Mouse (Mus musculus) left cerebral cortex, adult 2 months (tissue): ENCODE data around the gene Shank2. TPM values are rescaled to one million over a fixed set of nuclear protein-coding genes. Genes with fewer than 3 reads are reported as not detected.

Source experiments
- DNase-seq, 2 experiments: peaks; one replicate each; pipeline ENCODE4 v3.0.0; 2021 to 2022; ENCODE audit warnings: low spot score in 2 of 2, mixed read lengths in 1 of 2; ENCODE audit errors: extremely low spot score in 1 of 2
- H3K27ac ChIP-seq: fragments of 200-600 bp; 2 replicates; pipeline ENCODE4 v1.8.1; 2022
- H3K4me3 ChIP-seq: fragments of 200-600 bp; 2 replicates; pipeline ENCODE4 v1.8.1; 2022
- CTCF ChIP-seq: fragments of 200-600 bp; IDR thresholded peaks from 2 replicates; pipeline ENCODE4 v1.8.1; 2022; ENCODE audit warnings: antibody characterized with exemption, mild to moderate bottlenecking, moderate library complexity
- intact Hi-C: fragments of 180-260 bp; cut with DNase I; formaldehyde crosslinking; loops from one replicate; pipeline ENCODE4 v1.15.1; 2025
- total RNA-seq, 2 experiments: library from RNA; stranded (reverse); gene quantifications; 2 replicates each; pipeline ENCODE4 v1.2.3; 2021

The Shank2 gene
- total RNA-seq, 2 experiments from 2014 or later = 163 to 170 TPM

- intact Hi-C loops = no loop called here
- no peak overlapping the region for H3K4me3 ChIP-seq
- DNase-seq = no peak
- 0 out of 2 replicates have a peak overlapping the region, but pooled peaks have one; percentile 11 for H3K27ac ChIP-seq
- no peak for TF ChIP-seq CTCF
Observed at GRCm38 (mm10) chr7:144266745-144267144, 265.0 kb downstream of the Shank2 start.

- Histone ChIP-seq H3K4me3 (no peak overlapping the region), H3K27ac (peak overlapping the region; percentile 85)
- no peak for TF ChIP-seq CTCF
- peak; percentile 43 to 77 for DNase-seq
- intact Hi-C loops = no loop called here
Observed at GRCm38 (mm10) chr7:144268329-144268728, 266.6 kb downstream of the Shank2 start.

GRCm38 (mm10) chr7:144268778-144269177, 267.1 kb downstream of the Shank2 start:
- peak in 1 of 2 experiments; percentile 38 for DNase-seq
- Histone ChIP-seq H3K27ac (peak overlapping the region; percentile 85), H3K4me3 (no peak overlapping the region)
- TF ChIP-seq CTCF = no peak
- intact Hi-C loops = no loop called here

GRCm38 (mm10) chr7:144271074-144271473, 269.3 kb downstream of the Shank2 start:
- intact Hi-C loops = no loop called here
- TF ChIP-seq CTCF = no peak
- Histone ChIP-seq H3K27ac (no peak overlapping the region), H3K4me3 (no peak overlapping the region)
- DNase-seq = no peak

- intact Hi-C loops = no loop called here
Observed at GRCm38 (mm10) chr7:144278703-144279102, 277.0 kb downstream of the Shank2 start.

GRCm38 (mm10) chr7:144283701-144284100, 282.0 kb downstream of the Shank2 start:
- DNase-seq = peak; percentile 37 to 41
- intact Hi-C loops = loop anchor here (2.0 kb wide), 3 partner anchors 33 to 43 kb away; no protein-coding TSS in a partner anchor
- H3K27ac ChIP-seq = peak overlapping the region; percentile 98
- no peak; the same call in 1 of the 2 replicates for TF ChIP-seq CTCF
- H3K4me3 ChIP-seq = peak overlapping the region; percentile 78

More at GRCm38 (mm10) chr7:144278703-144279102, 277.0 kb downstream of the Shank2 start:
- no peak overlapping the region for H3K27ac ChIP-seq
- DNase-seq = no peak
- no peak overlapping the region for H3K4me3 ChIP-seq
- TF ChIP-seq CTCF = no peak

GRCm38 (mm10) chr7:144284241-144285065, 282.7 kb downstream of the Shank2 start:
- intact Hi-C loops = loop anchor here (2.0 kb wide), 3 partner anchors 32 to 44 kb away; no protein-coding TSS in a partner anchor
- peak; percentile 70 to 74 for DNase-seq
- no peak for TF ChIP-seq CTCF
- H3K4me3 ChIP-seq = peak overlapping the region; percentile 78
- H3K27ac ChIP-seq = peak overlapping the region; percentile 98

- no peak for TF ChIP-seq CTCF
- intact Hi-C loops = loop anchor here (2.0 kb wide), 3 partner anchors 32 to 44 kb away; no protein-coding TSS in a partner anchor
- Histone ChIP-seq H3K4me3 (peak overlapping the region; percentile 78), H3K27ac (peak overlapping the region; percentile 98)
- DNase-seq = no peak
Observed at GRCm38 (mm10) chr7:144285066-144285633, 283.4 kb downstream of the Shank2 start.

- Histone ChIP-seq H3K4me3 (peak overlapping the region; percentile 78), H3K27ac (peak overlapping the region; percentile 98)
- no peak for DNase-seq
- intact Hi-C loops = loop anchor here (2.0 kb wide), 4 partner anchors 31 to 131 kb away; no protein-coding TSS in a partner anchor
- no peak for TF ChIP-seq CTCF
Observed at GRCm38 (mm10) chr7:144285912-144286311, 284.2 kb downstream of the Shank2 start.

GRCm38 (mm10) chr7:144287991-144288390, 286.3 kb downstream of the Shank2 start:
- H3K27ac ChIP-seq = no peak overlapping the region
- peak; percentile 28 to 32 for DNase-seq
- no peak for TF ChIP-seq CTCF
- intact Hi-C loops = loop anchor here (2.0 kb wide), 1 partner anchor 129 kb away; no protein-coding TSS in a partner anchor
- H3K4me3 ChIP-seq = peak overlapping the region; percentile 78

- H3K27ac ChIP-seq = no peak overlapping the region
Observed at GRCm38 (mm10) chr7:144291478-144291877, 289.8 kb downstream of the Shank2 start.

GRCm38 (mm10) chr7:144293611-144294010, 291.9 kb downstream of the Shank2 start:
- no peak overlapping the region for H3K4me3 ChIP-seq
- no peak overlapping the region for H3K27ac ChIP-seq
- no peak for TF ChIP-seq CTCF
- no peak for DNase-seq
- intact Hi-C loops = no loop called here

More at GRCm38 (mm10) chr7:144291478-144291877, 289.8 kb downstream of the Shank2 start:
- no peak overlapping the region for H3K4me3 ChIP-seq
- no peak for DNase-seq
- no peak for TF ChIP-seq CTCF
- intact Hi-C loops = no loop called here
